Mouse (Mus musculus): ENCODE measurements around the gene Ccl11. TPM values are rescaled to one million over a fixed set of nuclear protein-coding genes. Genes with fewer than 3 reads are reported as not detected.

Gene Ccl11
- not detected for polyA plus RNA-seq (2017; shearing (Covaris generic))

GRCm38 (mm10) chr11:82057646-82058045 lies at the start of gene Ccl11:
Gene Ccl11, plus strand, starts transcription at chr11:82057823.

GRCm38 (mm10) chr11:82035356-82035755 lies 22.3 kb upstream of the Ccl11 start, which contains the start of gene Ccl2:
Gene Ccl2, plus strand, starts transcription at chr11:82035571.

GRCm38 (mm10) chr11:82038535-82038934 lies 19.1 kb upstream of the Ccl11 start, which contains the start of gene Gm17268:
Gene Gm17268, minus strand, starts transcription at chr11:82038562.

GRCm38 (mm10) chr11:82045471-82045870 lies 12.2 kb upstream of the Ccl11 start, which contains the start of gene Ccl7:
Gene Ccl7, plus strand, starts transcription at chr11:82045712.

GRCm38 (mm10) chr11:82101529-82101928 lies 43.9 kb downstream of the Ccl11 start, which contains the start of gene Ccl12:
Gene Ccl12, plus strand, starts transcription at chr11:82101845.

Other genes starting within 250 kb of the Ccl11 start
- not detected for gene 5530401A14Rik, start 197.2 kb upstream of the Ccl11 start, polyA plus RNA-seq (2017; shearing (Covaris generic))
- gene Asic2, start 89.4 kb upstream of the Ccl11 start, polyA plus RNA-seq (2017; shearing (Covaris generic)) = 0.06 TPM
- gene Ccl2, start 22.3 kb upstream of the Ccl11 start, polyA plus RNA-seq (2017; shearing (Covaris generic)) = not detected
- gene Gm17268, start 19.3 kb upstream of the Ccl11 start, polyA plus RNA-seq (2017; shearing (Covaris generic)) = not detected
- gene Ccl7, start 12.1 kb upstream of the Ccl11 start, polyA plus RNA-seq (2017; shearing (Covaris generic)) = not detected
- 1.5 TPM for gene Ccl12, start 44.0 kb downstream of the Ccl11 start, polyA plus RNA-seq (2017; shearing (Covaris generic))
- gene Ccl8, start 57.4 kb downstream of the Ccl11 start, polyA plus RNA-seq (2017; shearing (Covaris generic)) = 1.2 TPM
- gene Ccl1, start 247.9 kb downstream of the Ccl11 start, polyA plus RNA-seq (2017; shearing (Covaris generic)) = 3.2 TPM